Mouse (Mus musculus): ENCODE measurements at regions not wholly inside any gene's neighbourhood (a gene's known extent, or its start where the extent isn't known, plus 50 kb on each side); places are given as distances from the start of the nearest gene placed in this dataset.

DNA sequence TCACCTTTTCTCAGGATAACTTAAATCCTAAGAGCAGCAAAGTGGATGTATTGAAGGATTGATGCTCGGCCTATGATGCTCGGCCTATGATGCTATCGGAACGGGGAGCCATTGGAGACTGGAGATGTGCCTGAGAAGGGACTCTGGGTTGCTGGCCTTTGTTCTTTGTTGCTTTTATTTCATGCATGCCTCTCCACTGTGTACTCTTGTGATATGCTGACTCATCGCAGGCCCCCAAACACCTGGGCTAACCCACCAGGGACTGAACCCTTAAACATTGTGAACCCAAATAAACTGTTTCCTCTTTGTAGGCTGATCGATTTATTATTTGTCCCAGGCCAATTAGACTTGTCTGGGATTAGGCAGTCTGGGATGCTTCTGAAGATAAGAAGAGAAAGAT lies 61.9 kb downstream of the Pdcl3 start:
- no peak for DNase-seq (ENCODE audit: low spot score in 2 of 2)

DNA sequence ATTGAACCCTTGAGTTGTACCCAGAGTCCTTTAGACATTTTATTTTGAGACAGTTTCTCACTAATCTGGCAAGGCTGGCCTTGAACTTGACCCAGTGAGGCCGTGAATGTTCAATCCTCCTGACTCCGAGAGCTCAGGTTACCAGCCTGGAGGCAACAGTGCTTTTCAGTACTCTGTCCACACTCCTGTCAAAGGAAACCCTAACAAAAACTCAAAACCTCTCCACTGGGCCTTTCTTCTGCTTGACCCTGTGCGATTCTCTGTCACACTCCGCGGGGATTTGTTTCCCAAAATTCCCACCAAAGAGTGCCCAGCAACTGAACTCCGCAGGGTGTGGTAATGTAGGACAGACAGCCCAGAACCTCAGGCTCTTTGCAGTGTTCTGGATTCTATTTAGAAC lies 71.9 kb downstream of the Pdcl3 start:
- DNase-seq (ENCODE audit: low spot score in 2 of 2): no peak

DNA sequence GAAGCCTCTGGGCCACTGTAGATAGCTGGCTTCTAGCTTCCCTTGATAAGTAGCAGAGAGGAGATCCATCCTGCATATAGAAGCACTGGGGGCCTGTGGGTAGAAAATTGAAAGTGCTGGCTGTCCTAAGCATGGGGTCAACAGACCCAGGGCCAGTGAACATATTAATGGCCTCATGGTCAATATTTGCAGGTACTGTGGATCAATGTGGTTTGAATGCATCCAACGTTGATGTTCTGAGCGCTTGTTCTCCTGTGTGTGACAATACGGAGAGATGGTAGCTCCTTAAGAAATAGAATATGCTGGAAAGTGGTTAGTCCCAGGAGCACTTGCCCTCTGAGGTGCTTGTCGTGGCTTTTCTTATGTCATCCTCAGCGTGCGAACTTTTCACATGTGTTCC lies 77.1 kb downstream of the Pdcl3 start:
- DNase-seq (ENCODE audit: low spot score in 2 of 2): no peak

GRCm38 (mm10) chr1:39063666-39064385 lies 78.4 kb downstream of the Pdcl3 start:
- DNase-seq (ENCODE audit: low spot score in 2 of 2): no peak

GRCm38 (mm10) chr1:39064781-39065180 lies 79.4 kb downstream of the Pdcl3 start:
- no peak for DNase-seq (ENCODE audit: low spot score in 2 of 2)

- DNase-seq (ENCODE audit: low spot score in 2 of 2): no peak
These were observed 82.5 kb downstream of the Pdcl3 start for GRCm38 (mm10) chr1:39067901-39068300.

- no peak for DNase-seq (ENCODE audit: low spot score in 2 of 2)
These were observed 83.8 kb downstream of the Pdcl3 start for GRCm38 (mm10) chr1:39069086-39069655.

DNA sequence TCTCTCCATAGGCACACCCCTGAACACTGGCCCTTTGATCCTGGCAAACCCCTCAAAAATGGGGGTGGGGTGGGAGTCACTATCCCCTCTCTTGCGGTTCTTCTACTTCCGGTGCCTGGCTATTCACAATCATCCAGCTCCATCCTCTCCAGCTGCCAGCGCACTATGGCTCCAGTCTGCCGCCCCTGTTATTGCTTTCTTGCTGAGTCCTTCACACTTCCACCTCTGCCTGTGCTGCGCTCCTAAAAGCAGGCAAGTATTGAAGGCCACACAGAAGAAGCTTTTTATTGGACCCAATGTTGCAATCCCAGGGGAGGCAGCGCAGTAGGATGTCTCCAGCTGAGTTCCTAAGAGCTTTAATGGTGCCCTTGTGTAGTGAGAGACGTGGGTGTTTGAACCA lies 84.3 kb downstream of the Pdcl3 start:
- no peak for DNase-seq (ENCODE audit: low spot score in 2 of 2)

- no peak for DNase-seq (ENCODE audit: low spot score in 2 of 2)
These were observed 90.6 kb downstream of the Pdcl3 start for GRCm38 (mm10) chr1:39075966-39076365.

GRCm38 (mm10) chr1:39078584-39079315 lies 93.3 kb downstream of the Pdcl3 start:
- DNase-seq (ENCODE audit: low spot score in 2 of 2): peak; percentile 52 to 70

DNA sequence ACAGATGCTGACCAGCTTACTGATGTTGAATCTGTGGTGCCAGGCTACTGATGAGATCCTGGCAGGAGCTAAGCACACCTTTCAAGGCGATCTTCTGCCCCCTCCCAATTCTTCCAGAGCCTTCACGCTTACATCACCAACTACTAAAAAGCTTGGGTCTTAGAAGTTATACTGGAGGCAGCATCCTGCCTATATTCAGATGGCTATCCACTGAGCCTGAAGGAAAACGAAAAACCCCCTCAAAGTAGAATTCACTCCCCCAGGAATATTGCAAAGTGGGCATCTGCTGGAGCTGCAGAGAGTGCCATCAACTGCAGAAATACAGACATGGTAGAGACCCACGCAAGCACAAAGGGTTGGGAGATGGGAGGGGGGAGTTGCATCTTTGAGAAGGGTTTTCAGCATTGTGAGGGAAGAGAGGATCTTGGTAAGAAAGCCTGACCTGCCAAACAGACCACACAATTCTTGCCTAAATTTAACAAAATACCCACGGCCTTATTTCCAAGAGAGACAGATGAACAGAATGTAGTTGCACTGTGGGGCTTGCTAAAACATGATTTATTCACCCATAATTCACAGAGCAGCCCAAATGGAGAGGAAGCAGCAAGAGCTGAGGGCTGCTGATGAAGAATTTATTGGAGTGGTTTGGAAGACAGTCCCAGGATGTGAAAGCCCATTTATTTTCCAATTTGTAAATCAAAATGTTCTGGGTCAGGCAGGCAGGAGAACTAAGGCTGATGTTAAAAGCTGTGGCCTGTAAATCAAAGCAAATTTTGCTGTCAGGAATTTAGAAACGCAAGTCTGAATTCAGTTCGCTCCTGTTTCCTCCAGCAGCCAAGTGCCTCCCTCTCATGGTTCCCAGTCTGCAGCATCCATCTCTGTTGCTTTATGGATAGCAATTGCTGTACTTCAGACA lies 98.8 kb downstream of the Pdcl3 start:
- no peak for DNase-seq (ENCODE audit: low spot score in 2 of 2)

DNA sequence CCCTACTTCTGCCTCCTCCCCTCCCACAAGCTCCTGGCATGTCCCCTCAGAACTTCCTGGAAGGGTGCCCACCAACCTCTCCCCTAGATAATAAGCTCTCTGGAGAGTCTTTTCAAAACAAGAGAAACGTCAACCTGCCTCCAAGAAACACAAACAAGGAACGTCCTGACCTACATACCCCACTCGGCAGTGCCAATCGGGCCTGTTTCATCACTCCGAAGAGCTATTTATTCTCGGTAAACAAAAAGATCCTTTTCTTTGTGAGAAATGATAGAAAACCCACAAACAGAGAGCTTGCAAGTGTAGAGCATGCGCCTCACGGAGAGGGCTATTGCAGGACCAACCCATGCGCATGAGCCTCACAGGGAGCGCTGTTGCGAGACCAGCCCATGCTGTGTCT lies 100.9 kb downstream of the Pdcl3 start:
- peak; percentile 50 to 57 for DNase-seq (ENCODE audit: low spot score in 2 of 2)

- no peak for DNase-seq (ENCODE audit: low spot score in 2 of 2)
These were observed 103.7 kb upstream of the Npas2 start for GRCm38 (mm10) chr1:39089875-39090274.

DNA sequence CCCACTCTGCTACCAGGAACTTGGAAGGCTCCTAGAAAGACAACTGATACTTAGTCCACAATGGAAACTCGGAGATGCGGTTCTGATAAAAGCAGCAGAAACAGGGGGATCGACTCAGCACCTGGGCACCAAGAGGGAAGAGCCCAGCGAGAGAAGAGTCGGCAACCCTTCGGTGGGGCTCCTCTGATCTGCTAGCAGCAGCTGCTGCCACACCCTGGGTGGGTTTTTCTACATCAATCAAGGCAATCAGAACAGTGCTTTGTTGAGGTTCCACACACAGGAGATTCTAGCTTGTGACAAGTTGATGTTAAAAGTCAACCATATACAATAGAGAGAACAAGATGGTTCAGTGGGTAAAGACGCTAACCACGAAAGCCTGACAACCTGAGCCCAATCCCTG lies 102.4 kb upstream of the Npas2 start:
- no peak for DNase-seq (ENCODE audit: low spot score in 2 of 2)

- no peak for DNase-seq (ENCODE audit: low spot score in 2 of 2)
These were observed 101.9 kb upstream of the Npas2 start for GRCm38 (mm10) chr1:39091638-39092037.

DNA sequence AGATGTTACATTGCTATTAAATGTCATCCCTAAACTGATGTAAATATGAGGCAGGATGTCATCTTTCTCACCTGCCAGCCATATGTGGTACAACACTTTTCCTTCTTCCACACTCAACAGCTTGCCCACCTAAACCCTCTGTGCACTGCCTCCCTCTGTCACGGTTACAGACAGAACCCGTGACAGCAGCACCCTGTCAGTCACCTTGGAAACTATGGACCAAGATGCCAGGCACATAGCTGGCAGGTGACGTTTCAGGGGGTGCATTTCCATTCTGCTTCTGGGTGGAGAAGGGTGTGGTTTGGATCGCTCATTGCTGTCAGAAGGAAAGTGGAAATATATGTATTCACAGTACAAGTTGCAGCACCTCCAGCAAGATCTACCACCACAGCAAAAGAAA lies 100.2 kb upstream of the Npas2 start:
- DNase-seq (ENCODE audit: low spot score in 2 of 2): no peak

DNA sequence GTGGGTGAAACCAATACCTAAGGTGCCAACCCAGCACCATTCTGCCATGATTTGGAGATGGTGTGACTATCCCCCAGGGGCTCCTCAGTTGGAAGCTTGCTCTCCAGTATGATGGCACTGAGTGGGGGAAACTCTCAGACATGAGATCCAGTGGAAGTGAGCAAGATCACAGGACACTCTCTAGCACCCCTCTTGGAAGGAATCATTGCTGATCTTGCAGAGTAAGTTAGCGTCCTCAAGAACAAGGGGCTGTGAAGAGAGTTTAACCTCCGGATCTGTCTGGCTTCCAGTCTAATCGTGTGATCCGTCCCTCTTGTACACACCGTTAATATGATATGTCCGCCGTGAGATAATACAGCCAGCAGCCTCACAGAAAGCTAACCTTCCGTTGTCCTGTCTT lies 99.5 kb upstream of the Npas2 start:
- no peak for DNase-seq (ENCODE audit: low spot score in 2 of 2)

DNA sequence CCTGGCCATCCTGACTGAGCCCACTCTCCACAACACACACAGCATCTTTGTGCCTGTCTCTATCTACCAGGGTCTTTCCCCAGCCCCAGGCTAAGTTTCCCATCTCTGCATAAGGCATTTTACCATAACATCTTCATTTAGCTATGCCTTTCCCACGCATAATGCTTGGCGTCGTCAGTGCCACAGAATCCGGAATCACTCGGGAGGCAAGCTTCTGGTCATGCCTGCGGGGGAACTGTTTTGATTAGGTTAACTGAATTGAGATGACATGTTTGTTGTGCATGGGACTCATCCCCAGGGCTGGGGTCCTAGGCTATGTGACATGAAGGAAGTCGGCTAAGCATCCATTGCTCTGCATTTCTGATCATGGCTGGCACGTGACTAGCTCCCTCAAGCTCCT lies 97.6 kb upstream of the Npas2 start:
- DNase-seq (ENCODE audit: low spot score in 2 of 2): no peak

DNA sequence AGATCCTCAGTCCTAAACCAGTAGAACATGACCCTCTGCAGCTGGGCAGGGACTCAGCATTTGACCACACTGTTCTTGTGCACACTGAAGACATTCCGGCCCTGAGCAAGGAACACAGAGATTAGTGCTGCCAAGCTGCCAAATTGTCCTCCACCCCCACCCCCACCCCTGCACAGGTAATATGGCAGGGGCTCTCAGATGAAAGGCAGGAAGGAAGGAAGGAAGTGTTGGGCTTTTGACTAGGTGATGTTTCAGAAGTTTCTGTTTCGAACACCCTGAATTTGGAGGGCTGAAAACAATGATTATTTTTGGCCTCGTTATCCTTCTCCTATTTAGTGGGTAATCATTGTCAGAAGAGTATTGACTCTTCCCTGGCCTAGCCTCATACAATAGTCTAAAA lies 96.8 kb upstream of the Npas2 start:
- no peak for DNase-seq (ENCODE audit: low spot score in 2 of 2)

GRCm38 (mm10) chr1:39097499-39097898 lies 96.0 kb upstream of the Npas2 start:
- no peak for DNase-seq (ENCODE audit: low spot score in 2 of 2)

DNA sequence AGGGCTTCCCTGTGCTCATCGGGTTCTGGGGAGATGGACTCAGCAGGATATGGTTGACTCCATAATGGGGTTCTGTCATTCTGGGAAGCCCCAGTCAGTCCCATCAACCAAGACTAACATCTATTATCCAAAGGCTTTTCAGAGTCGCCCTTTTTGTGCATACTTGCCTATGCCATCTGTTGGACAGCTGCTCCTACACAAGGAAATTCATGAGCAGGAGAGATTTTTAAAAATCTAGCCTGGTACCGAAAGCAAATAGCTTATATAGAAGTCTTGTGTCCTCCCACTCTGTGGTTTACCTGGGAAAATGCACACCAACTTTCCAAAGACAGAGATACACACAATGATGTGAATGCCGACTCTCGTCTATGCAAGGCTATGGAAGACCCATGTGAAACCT lies 95.4 kb upstream of the Npas2 start:
- no peak for DNase-seq (ENCODE audit: low spot score in 2 of 2)

DNA sequence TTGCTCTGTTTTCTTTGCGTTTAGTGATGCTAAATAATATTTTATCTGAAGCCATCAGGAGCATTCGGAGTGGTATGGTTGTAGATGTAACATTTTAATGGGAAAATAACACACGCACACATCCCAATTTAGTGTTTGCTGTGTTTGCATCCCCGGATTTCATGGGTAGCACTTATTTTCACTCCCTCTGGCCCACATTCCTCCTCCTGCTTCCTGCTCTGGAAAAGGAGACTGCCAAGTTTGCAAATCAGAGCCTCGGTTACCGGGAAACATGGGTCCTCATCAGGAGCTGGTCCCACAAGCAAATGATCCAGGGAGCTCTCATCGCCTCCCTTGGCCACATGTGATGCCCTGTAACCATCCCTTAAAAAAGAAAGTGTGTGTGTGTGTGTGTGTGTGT lies 94.3 kb upstream of the Npas2 start:
- DNase-seq (ENCODE audit: low spot score in 2 of 2): no peak

Data from heart, adult 9 months (tissue).